Mouse (Mus musculus): ENCODE measurements around the gene Htr1a. TPM values are rescaled to one million over a fixed set of nuclear protein-coding genes. Genes with fewer than 3 reads are reported as not detected.
A peak's percentile ranks its signal among the peaks of the same experiment; 100 is the strongest.

The Htr1a gene
- polyA plus RNA-seq (2015; fragmentation: Nextera tagmentation; extraction: Ambion mirVana): 0.10 and 0.13 TPM in 2 replicates

DNA sequence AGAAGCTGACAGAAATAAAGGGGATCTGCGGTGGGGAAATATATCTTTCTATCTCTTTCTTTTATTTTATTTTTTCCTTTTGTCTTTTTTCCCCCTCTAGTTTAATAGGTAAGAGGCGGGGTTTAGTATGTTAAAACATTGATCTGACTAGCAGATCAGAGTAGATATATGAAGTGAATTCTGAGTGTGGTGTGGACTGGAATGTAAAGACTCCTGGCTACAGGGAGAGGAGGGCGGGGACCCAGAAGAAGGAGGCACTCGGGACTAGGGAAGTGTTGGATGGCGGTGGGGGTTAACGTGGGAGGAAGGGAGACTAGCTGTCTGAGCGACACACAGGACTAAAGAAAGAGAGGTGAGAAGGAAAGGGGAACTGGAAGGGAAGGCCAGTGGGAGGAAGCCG lies at the start of gene Htr1a:
Gene Htr1a, plus strand, starts transcription at position 301 of the 400 bp plus-strand sequence.
- 4% methylated on average over 8 of the region's 8 CpGs for WGBS
- H3K9ac ChIP-seq: no peak within 1 kb of the TSS
- peaks cover 51% of the 10 kb centered on the region for H3K27me3 ChIP-seq

DNA sequence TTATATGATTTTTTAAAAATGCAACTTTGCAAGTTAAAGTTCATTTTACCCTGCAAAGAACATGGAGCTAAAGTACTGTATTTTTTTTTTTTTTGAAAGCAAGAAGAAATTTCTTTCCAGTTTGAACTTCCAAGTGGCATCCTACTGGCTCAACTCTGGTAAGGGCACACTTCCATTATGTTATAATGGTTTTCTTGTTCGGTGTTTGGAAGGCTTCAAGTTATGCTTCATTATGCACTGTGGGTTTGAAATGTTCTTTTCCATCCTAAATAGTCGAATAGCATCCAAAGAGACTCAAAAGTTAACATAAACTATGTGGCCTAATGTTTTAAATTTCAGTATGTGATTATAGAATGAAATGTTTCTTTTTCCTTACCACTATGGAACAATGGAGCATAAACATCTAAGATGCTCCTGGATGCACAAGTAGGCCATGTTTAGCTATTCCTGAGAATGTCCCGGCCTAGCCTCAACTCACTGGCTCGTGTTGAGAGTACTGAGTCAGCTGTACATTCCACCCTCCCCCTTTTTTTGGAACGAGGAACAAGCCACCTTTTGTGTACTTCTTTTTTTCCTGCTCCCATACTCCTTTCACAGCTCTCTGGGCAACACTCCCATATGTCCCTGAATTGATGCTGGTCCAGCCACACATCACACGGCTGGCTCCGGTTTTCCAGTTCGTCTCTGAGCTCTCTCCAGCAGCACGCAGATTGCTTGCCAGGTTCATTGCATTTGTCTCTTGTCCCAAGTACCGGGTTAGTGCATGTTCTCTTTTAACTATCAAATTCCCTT lies 31.7 kb upstream of the Htr1a start:
- Histone ChIP-seq H3K27ac (no peak overlapping the region), H3K27me3 (no peaks in the 10 kb centered on the region), H3K4me3 (no peak overlapping the region), H3K36me3 (no peaks in the 10 kb centered on the region), H3K9ac (no peak overlapping the region), H3K9me3 (no peaks in the 10 kb centered on the region), H3K4me2 (no peak overlapping the region), H3K4me1 (no peaks in the 10 kb centered on the region)
- 62% methylated on average over 10 of the region's 10 CpGs for WGBS
- no peak for ATAC-seq (ENCODE audit: insufficient number of reproducible peaks, insufficient read depth, low FRiP score, low TSS enrichment, low read depth)

More for the DNA sequence above, at the start of gene Htr1a:
- ATAC-seq (ENCODE audit: insufficient number of reproducible peaks, insufficient read depth, low FRiP score, low TSS enrichment, low read depth): no peak
- Histone ChIP-seq H3K4me2 (peak within 1 kb of the TSS; percentile 45), H3K27ac (no peak within 1 kb of the TSS), H3K9me3 (no peaks in the 10 kb centered on the region), H3K4me3 (peak within 1 kb of the TSS; percentile 25; the same call in 1 of the 2 replicates), H3K4me1 (peaks cover 10% of the 10 kb centered on the region), H3K36me3 (no peaks in the 10 kb centered on the region)

GRCm38 (mm10) chr13:105412327-105412722 lies 31.1 kb upstream of the Htr1a start:
- 82% methylated on average over 3 of the region's 3 CpGs for WGBS
- H3K27ac ChIP-seq: no peak overlapping the region
- H3K27me3 ChIP-seq: no peaks in the 10 kb centered on the region
- no peak overlapping the region for H3K9ac ChIP-seq
- no peak overlapping the region for H3K4me3 ChIP-seq
- H3K36me3 ChIP-seq: no peaks in the 10 kb centered on the region
- no peak for ATAC-seq (ENCODE audit: insufficient number of reproducible peaks, insufficient read depth, low FRiP score, low TSS enrichment, low read depth)
- H3K9me3 ChIP-seq: no peaks in the 10 kb centered on the region
- no peaks in the 10 kb centered on the region for H3K4me1 ChIP-seq
- no peak overlapping the region for H3K4me2 ChIP-seq

GRCm38 (mm10) chr13:105433141-105433540 lies 10.3 kb upstream of the Htr1a start:
- H3K9ac ChIP-seq: no peak overlapping the region
- H3K9me3 ChIP-seq: no peaks in the 10 kb centered on the region
- no peaks in the 10 kb centered on the region for H3K27me3 ChIP-seq
- H3K4me2 ChIP-seq: no peak overlapping the region
- no peak overlapping the region for H3K27ac ChIP-seq
- no peak overlapping the region for H3K4me3 ChIP-seq
- H3K36me3 ChIP-seq: no peaks in the 10 kb centered on the region
- no peaks in the 10 kb centered on the region for H3K4me1 ChIP-seq
- ATAC-seq (ENCODE audit: insufficient number of reproducible peaks, insufficient read depth, low FRiP score, low TSS enrichment, low read depth): no peak
- 61% methylated on average over 2 of the region's 2 CpGs for WGBS

DNA sequence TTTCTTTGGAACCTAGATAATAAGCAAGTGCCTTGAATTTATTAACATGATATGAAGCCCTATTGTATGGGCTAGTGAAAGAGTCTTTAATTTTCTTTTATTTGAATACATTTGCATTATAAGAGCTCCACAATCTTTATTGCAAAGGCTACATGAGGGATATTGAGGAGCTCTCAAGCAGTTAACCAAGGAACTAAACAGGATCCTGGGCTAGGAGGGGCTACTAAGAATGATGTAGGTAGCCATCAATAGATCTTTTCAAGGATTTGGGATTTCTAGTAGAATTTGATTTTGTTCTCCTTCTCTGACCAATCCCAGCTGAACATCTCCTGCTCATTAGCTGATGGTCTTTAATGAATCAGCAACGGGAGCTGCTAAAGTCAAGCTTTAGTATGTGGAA lies 9.8 kb upstream of the Htr1a start:
- Histone ChIP-seq H3K9me3 (no peaks in the 10 kb centered on the region), H3K36me3 (no peaks in the 10 kb centered on the region), H3K4me2 (no peak overlapping the region), H3K4me3 (no peak overlapping the region), H3K27me3 (no peaks in the 10 kb centered on the region), H3K9ac (no peak overlapping the region), H3K27ac (no peak overlapping the region), H3K4me1 (no peaks in the 10 kb centered on the region)
- no peak for ATAC-seq (ENCODE audit: insufficient number of reproducible peaks, insufficient read depth, low FRiP score, low TSS enrichment, low read depth)
- 85% methylated on average over 1 of the region's 1 CpGs for WGBS

- ATAC-seq (ENCODE audit: insufficient number of reproducible peaks, insufficient read depth, low FRiP score, low TSS enrichment, low read depth): no peak
- Histone ChIP-seq H3K27me3 (peaks cover 48% of the 10 kb centered on the region), H3K9ac (no peak overlapping the region), H3K27ac (no peak overlapping the region), H3K4me1 (peaks cover 10% of the 10 kb centered on the region), H3K36me3 (no peaks in the 10 kb centered on the region), H3K4me2 (no peak overlapping the region), H3K9me3 (no peaks in the 10 kb centered on the region), H3K4me3 (no peak overlapping the region)
- WGBS: 5% methylated on average over 6 of the region's 6 CpGs
Observed at GRCm38 (mm10) chr13:105442576-105442975, 863 bp upstream of the Htr1a start.

GRCm38 (mm10) chr13:105443871-105444237 lies 415 bp downstream of the Htr1a start:
- no peaks in the 10 kb centered on the region for H3K36me3 ChIP-seq
- no peak overlapping the region for H3K9ac ChIP-seq
- H3K4me3 ChIP-seq: peak overlapping the region; percentile 25; the same call in 1 of the 2 replicates
- peak overlapping the region; percentile 45 for H3K4me2 ChIP-seq
- no peaks in the 10 kb centered on the region for H3K9me3 ChIP-seq
- peaks cover 10% of the 10 kb centered on the region for H3K4me1 ChIP-seq
- H3K27me3 ChIP-seq: peaks cover 52% of the 10 kb centered on the region
- no peak for ATAC-seq (ENCODE audit: insufficient number of reproducible peaks, insufficient read depth, low FRiP score, low TSS enrichment, low read depth)
- under 1% methylated on average over 15 of the region's 15 CpGs for WGBS
- H3K27ac ChIP-seq: no peak overlapping the region

DNA sequence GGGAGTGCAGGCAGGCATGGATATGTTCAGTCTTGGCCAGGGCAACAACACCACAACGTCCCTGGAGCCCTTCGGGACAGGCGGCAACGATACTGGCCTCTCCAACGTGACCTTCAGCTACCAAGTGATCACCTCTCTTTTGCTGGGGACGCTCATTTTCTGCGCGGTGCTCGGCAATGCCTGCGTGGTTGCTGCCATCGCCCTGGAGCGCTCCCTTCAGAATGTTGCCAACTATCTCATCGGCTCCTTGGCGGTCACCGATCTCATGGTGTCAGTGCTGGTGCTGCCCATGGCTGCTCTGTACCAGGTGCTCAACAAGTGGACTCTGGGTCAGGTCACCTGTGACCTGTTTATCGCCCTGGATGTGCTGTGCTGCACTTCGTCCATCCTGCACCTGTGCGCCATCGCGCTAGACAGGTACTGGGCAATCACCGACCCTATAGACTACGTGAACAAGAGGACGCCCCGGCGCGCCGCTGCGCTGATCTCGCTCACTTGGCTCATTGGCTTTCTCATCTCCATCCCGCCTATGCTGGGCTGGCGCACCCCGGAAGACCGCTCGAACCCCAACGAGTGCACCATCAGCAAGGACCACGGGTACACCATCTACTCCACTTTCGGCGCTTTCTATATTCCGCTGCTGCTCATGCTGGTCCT lies 927 bp downstream of the Htr1a start:
- H3K9ac ChIP-seq: no peak overlapping the region
- peak overlapping the region; percentile 45 for H3K4me2 ChIP-seq
- H3K27me3 ChIP-seq: peaks cover 52% of the 10 kb centered on the region
- H3K36me3 ChIP-seq: no peaks in the 10 kb centered on the region
- H3K9me3 ChIP-seq: no peaks in the 10 kb centered on the region
- peak overlapping the region; percentile 25 for H3K4me3 ChIP-seq
- no peak overlapping the region for H3K27ac ChIP-seq
- ATAC-seq (ENCODE audit: insufficient number of reproducible peaks, insufficient read depth, low FRiP score, low TSS enrichment, low read depth): peak; percentile 56; the same call in 1 of the 2 replicates
- H3K4me1 ChIP-seq: peaks cover 10% of the 10 kb centered on the region
- WGBS: 1% methylated on average over 39 of the region's 39 CpGs

DNA sequence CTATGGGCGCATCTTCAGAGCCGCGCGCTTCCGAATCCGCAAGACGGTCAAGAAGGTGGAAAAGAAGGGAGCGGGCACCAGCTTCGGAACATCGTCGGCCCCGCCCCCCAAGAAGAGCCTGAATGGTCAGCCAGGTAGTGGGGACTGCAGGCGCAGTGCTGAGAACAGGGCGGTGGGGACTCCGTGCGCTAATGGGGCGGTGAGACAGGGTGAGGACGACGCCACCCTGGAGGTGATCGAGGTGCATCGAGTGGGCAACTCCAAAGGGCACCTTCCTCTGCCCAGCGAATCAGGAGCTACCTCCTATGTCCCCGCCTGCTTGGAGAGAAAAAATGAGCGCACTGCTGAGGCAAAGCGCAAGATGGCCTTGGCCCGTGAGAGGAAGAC lies 1.4 kb downstream of the Htr1a start:
- ATAC-seq (ENCODE audit: insufficient number of reproducible peaks, insufficient read depth, low FRiP score, low TSS enrichment, low read depth): no peak
- H3K4me1 ChIP-seq: peaks cover 10% of the 10 kb centered on the region
- H3K9ac ChIP-seq: no peak overlapping the region
- H3K36me3 ChIP-seq: no peaks in the 10 kb centered on the region
- H3K4me3 ChIP-seq: peak overlapping the region; percentile 25
- no peak overlapping the region for H3K27ac ChIP-seq
- no peaks in the 10 kb centered on the region for H3K9me3 ChIP-seq
- peak overlapping the region; percentile 45 for H3K4me2 ChIP-seq
- 1% methylated on average over 26 of the region's 26 CpGs for WGBS
- peaks cover 52% of the 10 kb centered on the region for H3K27me3 ChIP-seq

DNA sequence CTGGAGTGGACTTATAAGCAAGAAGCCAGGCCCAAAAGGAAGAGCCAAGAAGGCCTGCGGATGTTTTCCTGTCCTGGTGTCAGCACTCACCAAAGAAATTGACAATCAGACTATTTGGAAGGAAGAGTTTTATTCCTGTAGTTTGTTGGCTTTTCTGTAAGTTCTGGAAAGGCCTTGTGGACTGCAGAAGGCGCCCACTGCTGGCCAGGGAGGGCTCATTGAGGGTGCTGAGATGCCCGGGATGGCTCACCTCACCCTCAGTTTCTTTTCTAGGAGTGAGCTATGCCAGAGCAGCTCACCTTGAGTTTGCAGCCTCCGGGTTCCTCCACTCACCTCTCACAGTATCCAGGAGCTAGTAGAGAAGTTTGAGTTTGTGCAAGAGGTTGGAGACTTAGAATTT lies 2.8 kb downstream of the Htr1a start:
- Histone ChIP-seq H3K36me3 (no peaks in the 10 kb centered on the region), H3K4me2 (no peak overlapping the region), H3K9me3 (no peaks in the 10 kb centered on the region), H3K27ac (no peak overlapping the region), H3K9ac (no peak overlapping the region), H3K4me1 (peaks cover 10% of the 10 kb centered on the region), H3K4me3 (no peak overlapping the region), H3K27me3 (peaks cover 52% of the 10 kb centered on the region)
- 6% methylated on average over 4 of the region's 4 CpGs for WGBS
- no peak for ATAC-seq (ENCODE audit: insufficient number of reproducible peaks, insufficient read depth, low FRiP score, low TSS enrichment, low read depth)

GRCm38 (mm10) chr13:105447695-105448094 lies 4.3 kb downstream of the Htr1a start:
- Histone ChIP-seq H3K9me3 (no peaks in the 10 kb centered on the region), H3K4me2 (no peak overlapping the region), H3K36me3 (no peaks in the 10 kb centered on the region), H3K27me3 (peaks cover 51% of the 10 kb centered on the region), H3K27ac (no peak overlapping the region), H3K4me1 (peaks cover 10% of the 10 kb centered on the region), H3K4me3 (no peak overlapping the region), H3K9ac (no peak overlapping the region)
- 28% methylated on average over 2 of the region's 2 CpGs for WGBS
- no peak for ATAC-seq (ENCODE audit: insufficient number of reproducible peaks, insufficient read depth, low FRiP score, low TSS enrichment, low read depth)

DNA sequence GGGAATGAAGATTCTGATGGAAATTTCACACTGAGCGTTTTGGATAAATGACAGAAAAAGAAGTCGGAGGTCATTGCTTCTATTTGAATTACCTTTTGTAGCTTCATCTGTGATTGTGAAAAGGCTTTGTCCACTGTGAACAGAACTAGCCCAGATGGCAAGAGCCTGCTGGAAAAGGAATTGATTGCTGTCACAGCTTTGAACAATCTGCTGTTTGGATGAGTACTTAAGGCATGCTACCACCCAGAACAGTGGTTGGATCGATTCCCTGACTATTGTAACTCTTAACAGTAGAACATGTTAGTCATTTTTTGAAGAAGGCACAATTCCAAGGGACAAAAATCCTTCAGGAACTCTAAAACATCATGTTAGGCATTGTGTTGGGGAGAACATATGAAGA lies 8.1 kb downstream of the Htr1a start:
- WGBS: 85% methylated on average over 3 of the region's 3 CpGs
- Histone ChIP-seq H3K4me3 (no peak overlapping the region), H3K4me2 (no peak overlapping the region), H3K9ac (no peak overlapping the region), H3K27me3 (peaks cover 13% of the 10 kb centered on the region), H3K27ac (no peak overlapping the region), H3K4me1 (no peaks in the 10 kb centered on the region), H3K36me3 (no peaks in the 10 kb centered on the region), H3K9me3 (no peaks in the 10 kb centered on the region)
- ATAC-seq (ENCODE audit: insufficient number of reproducible peaks, insufficient read depth, low FRiP score, low TSS enrichment, low read depth): no peak

Measured in embryonic facial prominence, embryonic 13.5 days (tissue).